Mouse (Mus musculus): ENCODE results near the gene Mki67.

DNA sequence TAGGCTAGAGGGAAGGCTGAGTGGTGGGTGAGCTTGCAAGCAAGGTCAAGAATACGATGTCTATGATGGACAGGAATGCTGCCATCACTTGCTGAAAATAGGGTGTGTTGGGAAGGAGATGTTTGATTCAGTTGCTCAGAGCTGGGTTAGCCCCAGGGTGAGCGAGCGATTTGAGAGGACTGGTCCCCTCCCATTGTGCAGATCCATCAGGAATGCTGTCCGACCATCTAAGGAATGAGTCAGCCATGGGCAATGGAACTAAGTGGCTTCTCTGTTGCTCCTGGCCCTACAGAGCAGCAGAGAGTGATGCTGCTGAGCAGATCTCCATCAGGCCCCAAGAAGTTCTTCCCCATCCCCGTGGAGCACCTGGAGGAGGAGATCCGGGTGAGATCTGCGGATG, 62.6 kb downstream of the Mki67 start:
- TF ChIP-seq CTCF (IDR thresholded peaks at IDR 0.05; ENCODE audit: control insufficient read depth, insufficient read depth, insufficient replicate concordance, low read depth, low read length) (no peak), POLR2A (IDR thresholded peaks at IDR 0.05; ENCODE audit: control insufficient read depth, low read depth, low read length) (no peak)

Data from testis, adult 2 months (tissue).